Mouse (Mus musculus): ENCODE data around the gene Abcc1. TPM values are rescaled to one million over a fixed set of nuclear protein-coding genes. Genes with fewer than 3 reads are reported as not detected.

Abcc1 gene
- polyA plus RNA-seq (2015; fragmentation: Nextera tagmentation; extraction: Ambion mirVana), result 8.9 and 11.2 TPM in 2 replicates

- under 1% methylated on average over 60 of the region's 64 CpGs for WGBS
- H3K9me3 ChIP-seq, result no peaks in the 10 kb centered on the region
- no peaks in the 10 kb centered on the region for H3K36me3 ChIP-seq
- peak within 1 kb of the TSS; percentile 71 for H3K27ac ChIP-seq (replicated peaks)
- H3K4me1 ChIP-seq, result peaks cover 16% of the 10 kb centered on the region
- H3K4me3 ChIP-seq, result peak within 1 kb of the TSS; percentile 92
- H3K4me2 ChIP-seq (replicated peaks), result peak within 1 kb of the TSS; percentile 88
- H3K27me3 ChIP-seq, result no peaks in the 10 kb centered on the region
- peak within 1 kb of the TSS; percentile 85 for H3K9ac ChIP-seq (replicated peaks)
- peak; percentile 98 for ATAC-seq (replicated peaks)
These were observed at the start of gene Abcc1 for GRCm38 (mm10) chr16:14361362-14362098. TSS of gene Abcc1 (plus strand) at chr16:14361558.

GRCm38 (mm10) chr16:14312914-14313313 lies 48.4 kb upstream of the Abcc1 start:
- H3K4me1 ChIP-seq, result peaks cover 29% of the 10 kb centered on the region
- ATAC-seq (replicated peaks), result no peak
- H3K36me3 ChIP-seq, result peaks cover 46% of the 10 kb centered on the region
- no peak overlapping the region for H3K4me2 ChIP-seq (replicated peaks)
- no peaks in the 10 kb centered on the region for H3K27me3 ChIP-seq
- no peaks in the 10 kb centered on the region for H3K9me3 ChIP-seq
- no peak overlapping the region for H3K27ac ChIP-seq (replicated peaks)
- H3K4me3 ChIP-seq, result no peak overlapping the region
- no peak overlapping the region for H3K9ac ChIP-seq (replicated peaks)
- 93% methylated on average over 7 of the region's 7 CpGs for WGBS

GRCm38 (mm10) chr16:14316884-14317876 lies 44.2 kb upstream of the Abcc1 start, which contains the start of gene Fopnl:
TSS of gene Fopnl (minus strand) at chr16:14317405.
- 4% methylated on average over 51 of the region's 51 CpGs for WGBS
- H3K4me2 ChIP-seq (replicated peaks), result peak within 1 kb of the TSS; percentile 62
- peak within 1 kb of the TSS; percentile 68 for H3K4me3 ChIP-seq
- H3K9me3 ChIP-seq, result no peaks in the 10 kb centered on the region
- peaks cover 4% of the 10 kb centered on the region; the same call in 1 of the 2 replicates for H3K27me3 ChIP-seq
- peaks cover 14% of the 10 kb centered on the region for H3K36me3 ChIP-seq
- peak within 1 kb of the TSS; percentile 64 for H3K9ac ChIP-seq (replicated peaks)
- peak; percentile 100 for ATAC-seq (replicated peaks)
- H3K27ac ChIP-seq (replicated peaks), result peak within 1 kb of the TSS; percentile 91
- H3K4me1 ChIP-seq, result peaks cover 29% of the 10 kb centered on the region

GRCm38 (mm10) chr16:14319681-14320080 lies 41.7 kb upstream of the Abcc1 start:
- 91% methylated on average over 3 of the region's 3 CpGs for WGBS
- peaks cover 4% of the 10 kb centered on the region; the same call in 1 of the 2 replicates for H3K27me3 ChIP-seq
- H3K4me1 ChIP-seq, result peaks cover 22% of the 10 kb centered on the region
- no peak overlapping the region for H3K4me2 ChIP-seq (replicated peaks)
- no peaks in the 10 kb centered on the region for H3K36me3 ChIP-seq
- H3K27ac ChIP-seq (replicated peaks), result no peak overlapping the region
- H3K9me3 ChIP-seq, result no peaks in the 10 kb centered on the region
- H3K9ac ChIP-seq (replicated peaks), result no peak overlapping the region
- no peak overlapping the region for H3K4me3 ChIP-seq
- no peak for ATAC-seq (replicated peaks)

GRCm38 (mm10) chr16:14320494-14320893 lies 40.9 kb upstream of the Abcc1 start:
- Histone ChIP-seq H3K4me2 (replicated peaks) (no peak overlapping the region), H3K4me1 (peaks cover 14% of the 10 kb centered on the region), H3K36me3 (no peaks in the 10 kb centered on the region), H3K4me3 (no peak overlapping the region), H3K27ac (replicated peaks) (no peak overlapping the region), H3K9me3 (no peaks in the 10 kb centered on the region), H3K27me3 (peaks cover 4% of the 10 kb centered on the region; the same call in 1 of the 2 replicates), H3K9ac (replicated peaks) (no peak overlapping the region)
- ATAC-seq (replicated peaks), result no peak
- 59% methylated on average over 1 of the region's 1 CpGs for WGBS

GRCm38 (mm10) chr16:14328156-14328555 lies 33.2 kb upstream of the Abcc1 start:
- Histone ChIP-seq H3K4me3 (no peak overlapping the region), H3K27ac (replicated peaks) (no peak overlapping the region), H3K9ac (replicated peaks) (no peak overlapping the region), H3K36me3 (no peaks in the 10 kb centered on the region), H3K9me3 (no peaks in the 10 kb centered on the region), H3K4me2 (replicated peaks) (no peak overlapping the region), H3K27me3 (no peaks in the 10 kb centered on the region), H3K4me1 (no peaks in the 10 kb centered on the region)
- WGBS, result 67% methylated on average over 1 of the region's 1 CpGs
- no peak for ATAC-seq (replicated peaks)

- no peaks in the 10 kb centered on the region for H3K9me3 ChIP-seq
- no peak overlapping the region for H3K4me3 ChIP-seq
- WGBS, result 57% methylated on average over 3 of the region's 3 CpGs
These were observed 16.4 kb upstream of the Abcc1 start for GRCm38 (mm10) chr16:14344967-14345366.

GRCm38 (mm10) chr16:14351571-14351970 lies 9.8 kb upstream of the Abcc1 start:
- no peaks in the 10 kb centered on the region for H3K9me3 ChIP-seq
- H3K27me3 ChIP-seq, result no peaks in the 10 kb centered on the region
- no peak overlapping the region for H3K27ac ChIP-seq (replicated peaks)
- H3K4me3 ChIP-seq, result no peak overlapping the region
- no peaks in the 10 kb centered on the region for H3K4me1 ChIP-seq
- no peak overlapping the region for H3K4me2 ChIP-seq (replicated peaks)
- H3K9ac ChIP-seq (replicated peaks), result no peak overlapping the region
- no peaks in the 10 kb centered on the region for H3K36me3 ChIP-seq
- no peak for ATAC-seq (replicated peaks)

More at GRCm38 (mm10) chr16:14344967-14345366, 16.4 kb upstream of the Abcc1 start:
- H3K27ac ChIP-seq (replicated peaks), result no peak overlapping the region
- no peaks in the 10 kb centered on the region for H3K27me3 ChIP-seq
- no peak overlapping the region for H3K9ac ChIP-seq (replicated peaks)
- H3K36me3 ChIP-seq, result no peaks in the 10 kb centered on the region
- no peak for ATAC-seq (replicated peaks)
- H3K4me1 ChIP-seq, result no peaks in the 10 kb centered on the region
- H3K4me2 ChIP-seq (replicated peaks), result no peak overlapping the region

GRCm38 (mm10) chr16:14352234-14352633 lies 9.1 kb upstream of the Abcc1 start:
- Histone ChIP-seq H3K4me1 (no peaks in the 10 kb centered on the region), H3K27ac (replicated peaks) (no peak overlapping the region), H3K9ac (replicated peaks) (no peak overlapping the region), H3K9me3 (no peaks in the 10 kb centered on the region), H3K36me3 (no peaks in the 10 kb centered on the region), H3K27me3 (no peaks in the 10 kb centered on the region), H3K4me3 (no peak overlapping the region), H3K4me2 (replicated peaks) (no peak overlapping the region)
- WGBS, result 83% methylated on average over 3 of the region's 3 CpGs
- no peak for ATAC-seq (replicated peaks)

- WGBS, result 74% methylated on average over 5 of the region's 5 CpGs
- Histone ChIP-seq H3K4me2 (replicated peaks) (no peak overlapping the region), H3K36me3 (no peaks in the 10 kb centered on the region), H3K4me3 (no peak overlapping the region), H3K27ac (replicated peaks) (no peak overlapping the region), H3K4me1 (no peaks in the 10 kb centered on the region), H3K9me3 (no peaks in the 10 kb centered on the region), H3K27me3 (no peaks in the 10 kb centered on the region), H3K9ac (replicated peaks) (no peak overlapping the region)
- ATAC-seq (replicated peaks), result no peak
These were observed 8.7 kb upstream of the Abcc1 start for GRCm38 (mm10) chr16:14352663-14353062.

GRCm38 (mm10) chr16:14357859-14358258 lies 3.5 kb upstream of the Abcc1 start:
- Histone ChIP-seq H3K4me3 (no peak overlapping the region), H3K9ac (replicated peaks) (no peak overlapping the region), H3K4me1 (peaks cover 15% of the 10 kb centered on the region), H3K27me3 (no peaks in the 10 kb centered on the region), H3K36me3 (no peaks in the 10 kb centered on the region), H3K27ac (replicated peaks) (no peak overlapping the region), H3K9me3 (no peaks in the 10 kb centered on the region), H3K4me2 (replicated peaks) (no peak overlapping the region)
- ATAC-seq (replicated peaks), result no peak
- WGBS, result 74% methylated on average over 2 of the region's 2 CpGs

- ATAC-seq (replicated peaks), result no peak
- H3K4me3 ChIP-seq, result no peak overlapping the region
- 82% methylated on average over 1 of the region's 1 CpGs for WGBS
These were observed 2.8 kb upstream of the Abcc1 start for GRCm38 (mm10) chr16:14358531-14358930.

More at GRCm38 (mm10) chr16:14358531-14358930, 2.8 kb upstream of the Abcc1 start:
- Histone ChIP-seq H3K27ac (replicated peaks) (no peak overlapping the region), H3K4me1 (peaks cover 16% of the 10 kb centered on the region), H3K9me3 (no peaks in the 10 kb centered on the region), H3K36me3 (no peaks in the 10 kb centered on the region), H3K27me3 (no peaks in the 10 kb centered on the region), H3K4me2 (replicated peaks) (no peak overlapping the region), H3K9ac (replicated peaks) (no peak overlapping the region)
